Mouse (Mus musculus): ENCODE data around the gene Ebf3.

The Ebf3 gene

DNA sequence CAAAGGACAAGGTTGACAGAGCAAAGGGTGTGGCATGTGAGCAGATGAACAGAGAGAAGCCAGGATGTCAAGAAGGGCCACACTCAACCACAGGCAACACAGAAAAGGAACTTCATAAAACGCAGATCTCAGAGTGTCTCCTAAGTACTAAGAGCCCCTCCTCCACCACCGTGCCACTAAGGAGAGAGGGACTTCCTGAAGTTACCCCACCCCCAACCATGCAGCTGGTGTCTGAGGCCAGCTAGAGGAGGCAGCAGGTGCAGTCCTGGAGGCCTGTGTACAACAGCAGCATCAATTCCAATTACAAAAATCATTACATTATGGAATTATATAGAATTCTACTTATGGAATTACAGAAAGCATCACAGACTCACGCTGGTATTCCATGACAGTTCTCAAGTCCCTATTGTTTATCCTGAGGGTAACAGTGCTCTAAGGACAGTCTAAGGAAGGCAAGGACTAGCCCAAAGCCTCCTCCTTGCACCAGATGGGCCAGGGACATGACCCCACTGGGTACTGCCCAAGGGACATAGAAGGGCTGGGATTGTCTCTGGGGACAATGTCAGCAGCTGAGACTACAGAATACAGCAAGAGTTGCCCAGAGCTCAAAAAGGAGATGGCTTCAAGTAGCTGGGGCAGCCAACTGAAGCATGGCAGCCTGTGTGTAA is 24.8 kb downstream of the Ebf3 start:
- no peak for DNase-seq (ENCODE audit: low read depth, low spot score)

DNA sequence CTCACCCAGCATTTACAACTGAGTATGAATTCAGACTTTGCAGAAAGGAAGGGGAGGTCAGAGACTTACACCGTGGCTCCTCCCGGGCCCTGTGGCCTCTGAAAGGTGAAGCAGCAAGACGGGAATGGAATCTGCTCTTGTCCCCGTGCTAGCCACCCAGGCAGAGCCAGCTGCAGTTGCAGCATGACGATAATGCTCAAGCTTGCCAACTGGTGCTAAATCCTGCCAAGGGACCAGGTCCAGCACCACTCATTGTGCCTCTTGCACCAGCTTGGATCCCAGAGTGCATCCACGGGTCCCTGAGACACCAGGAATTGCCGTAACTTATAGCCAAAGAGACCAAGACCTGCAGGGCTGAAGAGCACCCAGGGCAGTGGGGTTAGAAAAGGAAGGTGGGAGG is 36.1 kb downstream of the Ebf3 start:
- DNase-seq (ENCODE audit: low read depth, low spot score) = peak; percentile 75

DNA sequence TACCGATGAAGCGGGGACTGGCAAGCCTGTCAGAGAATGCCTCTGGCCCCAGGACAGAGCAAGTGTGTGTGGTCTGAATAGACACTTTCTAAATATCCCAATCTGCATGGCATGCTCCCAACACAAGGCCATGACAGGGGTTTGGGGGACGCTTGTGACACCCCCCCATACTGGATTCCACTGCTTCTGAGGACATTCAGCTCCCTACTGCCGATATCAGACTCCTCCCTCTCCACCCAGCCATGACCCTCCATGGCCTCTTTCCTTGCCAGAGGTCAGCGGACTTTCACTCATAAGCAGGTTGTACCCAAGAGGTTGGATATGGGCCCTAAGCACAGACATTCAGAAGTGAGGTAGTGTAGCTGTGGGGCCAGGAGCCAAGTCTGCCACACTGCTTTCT is 36.5 kb downstream of the Ebf3 start:
- no peak for DNase-seq (ENCODE audit: low read depth, low spot score)

DNA sequence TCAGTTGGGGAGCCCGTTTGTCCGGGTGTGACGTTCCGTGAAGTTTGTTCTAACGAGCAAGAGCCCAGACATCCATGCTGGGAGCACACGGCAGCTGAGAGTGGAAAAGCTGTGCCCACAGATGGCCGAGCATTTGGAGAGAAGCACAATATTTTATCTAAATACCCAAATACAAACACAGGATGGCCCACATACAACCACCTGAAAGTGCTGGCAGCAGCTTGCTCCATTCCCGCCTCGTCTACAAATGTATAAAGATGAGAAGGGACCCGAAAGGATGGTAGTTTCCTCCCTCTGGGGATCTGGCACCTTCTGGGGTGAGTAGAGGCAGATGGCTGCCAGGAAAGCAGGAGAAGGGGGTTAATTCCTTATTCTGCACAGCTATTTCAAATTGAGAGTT is 42.0 kb downstream of the Ebf3 start:
- no peak for DNase-seq (ENCODE audit: low read depth, low spot score)

DNA sequence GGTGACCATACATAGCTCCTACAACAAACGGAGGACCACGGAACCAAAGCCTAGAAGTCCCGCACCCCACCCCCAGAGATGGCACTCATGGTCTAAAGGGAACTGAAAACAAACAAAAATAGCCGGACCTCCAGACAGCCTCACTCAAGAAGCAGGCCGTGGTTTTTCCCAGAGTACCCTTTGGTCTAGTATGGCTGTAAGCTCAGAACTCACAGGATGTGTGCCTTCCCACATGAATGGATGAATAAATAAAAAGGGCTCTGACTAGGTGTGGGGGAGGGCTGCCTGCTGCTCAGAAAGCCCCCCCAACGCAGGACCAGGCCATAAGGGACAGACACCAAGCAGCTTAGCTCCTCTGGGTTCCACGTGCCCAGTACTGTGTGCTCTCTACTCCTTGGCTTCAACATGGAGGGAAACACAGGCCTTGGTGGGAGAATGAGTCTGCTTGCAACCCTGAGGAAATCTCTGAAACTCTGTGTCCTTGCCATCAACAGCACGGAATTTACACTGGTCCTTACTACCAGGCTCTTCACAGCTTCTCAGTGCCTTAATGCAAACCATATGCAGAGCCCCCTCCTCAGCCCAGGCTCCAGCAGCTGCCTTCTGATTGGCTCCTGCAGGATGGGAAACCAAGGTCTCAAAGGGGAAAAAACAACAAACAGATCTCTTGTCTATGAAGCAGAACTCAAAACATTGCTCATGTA is 45.6 kb downstream of the Ebf3 start:
- DNase-seq (ENCODE audit: low read depth, low spot score) = no peak

DNA sequence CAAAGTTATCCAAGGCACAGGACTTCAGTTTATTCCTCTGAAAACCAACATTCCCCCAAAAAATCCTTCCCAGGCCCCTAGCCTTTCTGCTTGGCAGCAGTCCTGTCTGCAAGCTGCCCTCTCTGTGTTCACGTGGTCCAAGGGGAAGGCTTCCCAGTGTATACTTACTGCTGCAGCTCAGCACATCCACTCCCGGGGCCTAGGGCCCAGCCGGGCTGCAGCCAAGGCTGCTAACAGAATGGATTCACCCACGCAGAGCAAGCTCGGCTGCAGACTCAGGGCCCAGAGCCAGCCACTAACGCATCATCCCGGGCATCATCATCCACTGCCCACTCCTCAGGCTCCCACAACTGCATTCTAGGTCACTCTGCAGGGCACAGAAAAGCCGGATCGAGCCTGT is 46.8 kb downstream of the Ebf3 start:
- DNase-seq (ENCODE audit: low read depth, low spot score) = peak; percentile 35

DNA sequence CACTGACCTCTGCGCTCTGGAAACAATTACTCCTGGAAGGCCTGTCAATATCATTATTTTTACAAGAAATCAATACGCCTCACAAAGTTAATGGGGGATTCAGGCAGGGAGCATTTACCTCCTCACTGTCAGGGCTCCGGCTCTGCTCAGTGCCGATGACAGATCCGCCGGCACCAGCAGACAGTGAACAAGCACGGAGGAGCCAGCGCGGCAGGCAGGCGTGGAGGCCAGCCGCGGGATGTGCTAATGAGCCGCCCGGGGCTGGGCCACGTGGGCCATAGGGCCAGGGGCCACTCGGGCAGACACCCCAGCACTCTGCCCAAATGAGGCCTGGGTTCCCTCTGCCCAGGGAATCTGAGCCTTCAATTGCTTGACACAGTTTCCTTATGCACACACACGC is 47.7 kb downstream of the Ebf3 start:
- no peak for DNase-seq (ENCODE audit: low read depth, low spot score)

DNA sequence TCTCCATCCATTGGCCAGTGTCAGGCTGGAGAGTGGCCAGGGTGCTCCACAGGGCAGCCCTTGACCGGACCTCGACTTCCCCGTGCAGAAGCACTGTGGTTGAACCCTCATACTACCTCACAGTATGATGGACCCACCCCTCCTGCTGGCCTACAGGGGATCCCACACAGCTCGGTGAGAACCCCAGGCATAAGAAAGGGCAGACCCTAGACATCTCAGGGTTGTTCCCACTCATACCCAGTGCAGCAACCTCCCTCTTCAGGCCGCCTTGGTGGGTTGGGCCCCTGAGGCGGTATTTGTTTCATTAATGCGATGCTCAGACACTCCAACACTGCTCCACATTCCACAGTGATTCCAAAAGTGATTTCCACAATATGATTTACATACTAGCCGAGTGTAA is 51.9 kb downstream of the Ebf3 start:
- no peak for DNase-seq (ENCODE audit: low read depth, low spot score)

DNA sequence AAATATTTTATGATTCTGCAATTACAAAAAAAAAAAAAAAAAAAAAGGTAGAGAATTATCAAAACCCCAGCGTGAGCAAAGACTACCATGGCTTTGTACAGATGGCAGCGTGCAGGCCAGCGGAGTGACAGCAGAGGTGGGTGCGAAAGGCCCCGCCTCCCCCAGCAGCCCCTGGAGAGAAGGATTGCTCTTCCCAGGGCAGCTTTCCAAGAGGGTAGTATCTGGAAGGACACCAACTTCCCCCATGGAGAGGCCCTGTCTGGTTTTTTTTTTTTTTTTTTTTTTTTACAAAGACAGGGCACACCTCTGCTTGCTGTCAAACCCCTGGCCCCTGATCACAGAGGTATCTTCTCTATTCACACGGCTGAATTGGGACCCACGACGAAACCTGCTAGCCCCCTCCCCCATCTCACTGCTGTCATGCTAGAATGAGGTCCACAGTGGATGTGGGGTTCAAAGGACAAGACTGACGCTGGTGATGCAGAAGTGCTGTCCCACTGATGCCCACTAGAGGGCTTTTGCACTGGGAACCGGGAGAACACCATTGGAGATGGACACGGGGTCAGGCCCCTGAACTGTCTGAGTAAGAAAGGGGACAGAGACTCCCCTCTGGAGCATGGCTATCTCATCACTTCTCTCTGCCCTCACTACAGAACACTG is 67.9 kb downstream of the Ebf3 start:
- DNase-seq (ENCODE audit: low read depth, low spot score) = peak; percentile 45

DNA sequence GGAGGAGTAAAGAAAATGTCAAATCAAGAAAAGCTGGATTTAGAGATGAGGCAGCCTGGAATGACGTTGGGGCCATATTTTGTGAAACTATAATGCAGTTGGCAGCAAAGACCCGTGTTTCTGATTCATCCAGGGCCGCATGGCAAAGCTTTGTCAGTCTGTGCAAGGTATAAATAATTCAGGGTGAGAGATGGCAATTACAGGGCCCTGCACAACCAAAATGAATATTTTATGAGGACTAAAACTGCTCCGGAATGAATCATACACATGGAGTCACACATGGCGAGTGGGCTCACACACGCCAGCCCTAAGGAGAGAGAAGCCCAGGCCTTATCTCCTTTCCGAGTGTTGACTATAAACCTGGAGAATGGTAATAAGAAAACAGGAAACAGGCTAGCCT is 69.4 kb downstream of the Ebf3 start:
- DNase-seq (ENCODE audit: low read depth, low spot score) = no peak

DNA sequence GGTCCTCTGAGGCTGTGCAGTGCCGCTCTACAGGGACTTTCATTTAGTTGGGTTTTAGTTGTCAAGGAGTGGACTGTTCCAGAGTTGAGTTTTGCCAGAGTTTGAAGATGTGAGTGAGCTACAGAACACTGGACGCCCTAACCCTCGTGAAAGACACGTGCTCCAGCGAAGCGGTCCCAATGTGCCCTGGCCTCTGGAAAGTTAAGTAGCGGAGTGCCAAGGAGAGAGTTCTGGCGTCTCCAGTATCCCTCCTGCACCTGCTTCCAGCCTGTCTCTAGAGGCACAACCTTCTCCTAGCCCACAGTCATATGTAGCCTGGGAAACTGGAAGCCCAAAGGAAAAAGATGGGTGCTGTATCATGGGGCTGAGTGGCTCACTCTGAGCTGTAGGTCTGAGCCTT is 73.8 kb downstream of the Ebf3 start:
- peak; percentile 51 for DNase-seq (ENCODE audit: low read depth, low spot score)

DNA sequence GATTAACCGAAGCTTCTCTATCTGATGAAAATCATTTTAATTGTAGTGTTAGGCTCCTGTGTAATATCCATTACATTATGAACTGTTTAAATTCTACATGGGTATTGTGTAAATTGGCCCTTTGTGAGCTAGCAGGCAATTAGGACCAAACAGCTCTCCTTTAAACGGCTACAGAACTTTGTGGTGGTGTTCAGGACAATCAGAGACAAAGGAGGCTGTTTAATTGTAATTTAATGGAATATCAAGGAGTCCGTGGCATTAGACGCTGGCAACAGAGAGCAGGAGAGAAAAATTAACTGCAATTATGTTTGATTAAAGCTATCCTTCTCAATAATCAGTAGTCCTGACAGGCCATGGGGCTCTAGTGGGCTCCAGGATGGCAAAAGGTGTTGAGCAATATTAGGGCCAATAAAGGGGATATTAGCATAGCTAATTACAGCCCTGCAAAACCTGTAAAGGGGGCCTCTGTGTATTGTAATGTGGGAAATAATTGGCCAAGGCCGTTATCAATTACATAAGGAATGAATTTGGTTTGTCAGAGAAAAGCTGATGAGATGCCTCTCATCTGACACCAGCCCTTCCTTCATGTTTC is 74.6 kb downstream of the Ebf3 start:
- DNase-seq (ENCODE audit: low read depth, low spot score) = no peak

DNA sequence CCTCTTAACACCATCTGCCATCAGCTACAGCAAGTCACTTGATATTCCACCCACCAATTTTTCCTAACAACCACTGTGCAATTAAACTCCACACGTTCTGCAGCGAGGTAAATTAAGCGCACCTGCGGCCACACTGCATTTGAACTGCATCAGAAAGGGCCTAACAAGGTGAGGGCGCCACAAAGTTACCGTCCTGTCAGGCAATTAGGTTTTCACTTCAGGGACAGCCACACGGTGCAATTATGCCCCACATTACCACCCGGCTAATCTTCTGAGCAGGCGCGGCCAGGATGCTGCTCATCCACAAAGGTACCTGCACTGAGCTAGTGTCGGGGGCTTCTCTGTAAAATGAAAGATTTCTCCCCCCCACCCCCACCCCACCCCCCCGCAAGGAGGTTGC is 76.8 kb downstream of the Ebf3 start:
- DNase-seq (ENCODE audit: low read depth, low spot score) = no peak

DNA sequence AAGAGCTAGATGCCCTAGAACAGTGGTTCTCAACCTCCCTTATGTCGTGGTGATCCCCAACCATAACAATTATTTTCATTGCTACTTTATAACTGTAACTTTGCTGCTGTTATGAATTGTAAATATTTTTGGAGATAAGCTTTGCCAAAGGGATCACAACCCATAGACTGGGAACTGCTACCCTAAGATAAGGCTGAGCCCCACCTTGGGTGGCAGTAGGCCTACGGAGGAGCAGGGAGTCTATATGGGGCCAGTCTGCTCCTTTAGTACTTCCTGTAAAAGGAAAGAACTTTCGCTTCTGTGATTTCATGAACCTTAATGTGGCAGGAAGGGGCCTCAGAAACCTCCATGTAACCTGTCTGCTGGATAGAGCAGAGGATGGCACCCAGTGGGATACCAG is 90.4 kb downstream of the Ebf3 start:
- no peak for DNase-seq (ENCODE audit: low read depth, low spot score)

DNA sequence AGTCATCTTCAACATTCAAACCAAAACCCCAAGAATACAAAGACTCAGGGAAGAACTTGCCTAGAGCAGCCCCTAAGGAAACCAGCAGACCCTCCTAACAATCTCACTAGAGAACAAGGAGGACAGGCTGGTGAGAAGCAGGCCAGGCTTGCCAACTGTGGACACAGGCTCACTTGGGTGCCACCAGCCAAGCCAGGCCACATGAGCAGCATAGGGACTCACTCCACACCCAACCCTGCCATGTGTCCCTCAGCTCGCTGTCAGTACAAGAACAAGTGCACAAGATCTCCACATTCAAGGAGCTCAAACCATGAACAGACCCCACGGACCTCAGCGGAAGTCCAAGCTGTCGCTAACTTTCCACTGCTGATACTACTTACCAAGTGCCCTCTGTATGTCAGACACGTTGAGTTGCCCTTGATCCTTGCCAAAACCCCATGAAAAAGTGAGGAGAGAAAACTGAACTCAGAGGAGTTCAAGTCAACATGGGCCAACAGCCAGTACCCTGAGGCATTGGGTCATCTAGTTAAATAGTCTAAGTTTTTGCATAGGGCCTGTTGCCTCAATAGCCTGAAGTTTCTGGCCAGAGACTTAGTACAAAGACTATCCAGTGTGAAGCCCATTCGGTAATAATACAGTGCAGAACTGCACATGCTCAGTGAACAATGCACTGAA is 91.3 kb downstream of the Ebf3 start:
- no peak for DNase-seq (ENCODE audit: low read depth, low spot score)

DNA sequence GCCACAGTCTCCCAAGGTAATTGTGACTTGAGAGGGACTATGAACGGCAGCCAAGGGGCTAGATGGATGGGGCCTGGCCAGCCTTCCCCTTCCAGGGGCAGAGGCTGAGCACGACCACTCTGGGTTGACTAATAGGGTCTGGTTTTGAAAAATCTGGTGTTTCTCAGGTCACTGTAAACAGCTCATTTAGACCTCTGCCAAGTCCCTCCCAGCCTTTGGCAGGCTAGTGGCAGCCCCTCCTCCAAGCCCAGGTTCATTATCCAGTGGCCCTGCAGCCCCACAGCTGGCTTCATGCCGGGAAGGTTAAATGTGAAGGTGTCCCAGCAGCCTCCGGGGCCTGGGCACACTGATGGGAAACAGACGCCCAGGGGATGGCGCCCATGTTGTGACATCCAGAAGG is 92.6 kb downstream of the Ebf3 start:
- DNase-seq (ENCODE audit: low read depth, low spot score) = peak; percentile 18

DNA sequence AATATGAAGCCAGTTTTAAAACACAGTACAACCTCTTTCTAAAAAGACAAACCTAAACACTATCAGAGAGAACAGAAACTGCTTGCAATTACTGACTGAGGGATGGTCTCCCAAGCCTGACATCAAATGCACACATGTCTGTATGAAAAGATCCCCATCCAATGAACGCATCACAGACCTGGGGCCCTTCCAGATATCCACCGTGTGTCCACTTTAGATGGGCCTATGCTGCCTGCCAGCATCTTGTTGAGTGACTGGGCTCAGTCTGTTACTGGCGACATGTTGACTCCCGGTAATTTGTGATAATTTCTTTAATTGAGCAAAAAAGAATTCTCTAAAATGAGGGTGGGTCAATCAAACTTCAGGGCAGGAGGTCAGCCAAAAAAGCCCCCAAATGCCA is 93.8 kb downstream of the Ebf3 start:
- DNase-seq (ENCODE audit: low read depth, low spot score) = no peak

DNA sequence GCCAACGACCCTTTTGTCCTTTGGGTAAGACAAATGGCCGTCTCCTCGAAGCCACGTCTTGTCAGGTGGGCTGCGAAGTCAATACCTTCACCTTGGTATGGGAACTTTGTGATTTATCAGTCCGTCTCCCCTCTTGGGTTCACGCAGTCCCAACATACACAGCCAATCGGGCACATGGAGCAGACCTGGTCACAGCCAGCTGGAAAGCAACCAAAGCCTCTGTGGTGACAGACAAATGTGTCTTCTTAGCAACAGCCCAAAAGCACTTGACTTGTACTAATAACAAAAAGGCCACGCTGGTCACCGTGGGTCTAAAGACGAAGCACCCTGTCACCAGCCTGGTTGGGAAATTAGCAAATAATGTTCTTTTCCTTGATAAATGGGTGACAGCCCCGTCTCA is 95.5 kb downstream of the Ebf3 start:
- DNase-seq (ENCODE audit: low read depth, low spot score) = no peak

DNA sequence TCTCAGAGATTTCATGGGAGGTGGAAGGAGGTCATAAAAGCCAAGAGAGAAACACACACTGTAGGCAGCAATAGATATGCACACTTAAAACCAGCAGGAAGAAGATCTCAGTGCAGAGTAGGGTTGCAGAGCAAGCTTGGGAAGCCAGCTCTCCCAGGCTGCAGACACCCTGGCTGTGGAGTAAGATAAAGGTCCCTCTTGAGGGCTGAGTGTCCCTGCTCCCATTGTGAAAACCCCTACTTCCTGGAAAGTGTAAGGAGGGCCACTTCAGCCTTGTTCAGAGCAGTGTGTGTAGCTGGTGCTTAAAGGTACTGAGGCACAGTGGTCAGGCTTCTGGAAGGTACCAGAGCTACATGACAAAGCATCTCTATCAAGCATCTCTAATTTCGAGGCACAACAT is 100.8 kb downstream of the Ebf3 start:
- no peak for DNase-seq (ENCODE audit: low read depth, low spot score)

DNA sequence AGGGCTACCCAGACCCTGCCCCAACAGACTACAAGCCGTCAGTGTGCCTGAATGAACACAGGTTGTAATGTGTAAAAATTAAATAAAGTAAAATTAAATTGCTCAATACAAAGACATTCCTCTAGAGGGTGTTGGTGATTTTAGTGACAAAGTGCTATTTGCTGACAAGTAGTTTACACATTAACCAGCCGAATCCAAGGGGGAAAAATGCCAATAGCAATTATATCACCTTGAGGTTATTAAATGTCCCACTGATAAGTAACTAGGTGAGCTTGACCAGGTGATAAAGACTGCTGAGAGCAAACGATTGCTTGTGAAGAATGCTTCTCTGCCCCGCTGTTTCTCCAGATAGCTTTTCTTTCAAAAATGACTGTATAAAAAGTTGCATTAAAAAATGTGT is 102.9 kb downstream of the Ebf3 start:
- DNase-seq (ENCODE audit: low read depth, low spot score) = no peak

DNA sequence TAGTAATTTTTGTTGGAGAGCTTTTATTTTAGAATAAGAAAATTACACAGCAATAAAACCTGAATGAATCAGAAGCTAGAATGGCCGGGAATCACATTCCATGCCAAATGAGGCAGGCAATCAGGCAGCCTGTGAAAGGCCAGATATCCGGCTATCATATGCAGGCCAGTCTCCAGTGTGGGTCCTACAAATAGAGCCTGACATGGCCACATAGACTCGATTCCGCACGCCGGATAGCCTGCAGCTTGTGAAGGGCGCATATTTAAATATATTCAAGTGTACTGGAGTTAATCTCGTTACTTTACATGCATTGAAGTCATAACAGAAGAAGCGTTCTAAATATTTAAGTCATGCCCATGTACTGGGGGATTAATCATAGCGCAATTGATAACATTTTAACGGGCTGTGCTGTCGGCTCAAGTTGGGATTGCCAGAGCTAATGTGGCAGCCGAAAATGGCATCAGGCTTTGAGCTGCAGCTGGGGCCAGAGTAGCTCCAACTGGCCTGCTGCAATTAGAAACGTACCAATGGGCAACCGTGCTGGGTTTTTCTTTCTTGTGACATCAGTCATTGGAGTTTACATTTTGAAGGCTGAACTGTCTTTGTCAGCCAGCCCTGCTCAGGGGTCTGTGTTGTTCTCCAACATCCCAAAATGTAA is 104.4 kb downstream of the Ebf3 start:
- DNase-seq (ENCODE audit: low read depth, low spot score) = no peak

DNA sequence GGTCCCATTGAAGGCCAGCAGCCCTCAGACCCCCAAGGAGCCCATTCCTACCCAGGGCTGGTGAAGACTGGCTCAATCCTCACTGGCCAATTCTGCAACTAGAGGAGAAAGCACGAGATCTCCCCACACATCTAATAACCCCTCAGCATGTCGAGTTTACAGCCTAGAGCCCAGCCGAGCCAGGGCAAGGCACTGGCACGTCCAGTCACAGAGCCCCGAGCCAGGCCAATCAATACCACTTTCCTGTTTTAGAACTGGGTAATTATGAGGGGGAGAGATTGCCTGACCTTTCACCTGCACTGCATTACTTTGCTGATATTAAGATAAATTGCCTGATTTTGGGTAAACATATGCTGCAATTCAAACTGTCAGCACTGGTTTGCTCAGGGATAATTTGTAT is 105.7 kb downstream of the Ebf3 start:
- DNase-seq (ENCODE audit: low read depth, low spot score) = no peak
